Mouse (Mus musculus): ENCODE data around the gene Zfp708.

DNA sequence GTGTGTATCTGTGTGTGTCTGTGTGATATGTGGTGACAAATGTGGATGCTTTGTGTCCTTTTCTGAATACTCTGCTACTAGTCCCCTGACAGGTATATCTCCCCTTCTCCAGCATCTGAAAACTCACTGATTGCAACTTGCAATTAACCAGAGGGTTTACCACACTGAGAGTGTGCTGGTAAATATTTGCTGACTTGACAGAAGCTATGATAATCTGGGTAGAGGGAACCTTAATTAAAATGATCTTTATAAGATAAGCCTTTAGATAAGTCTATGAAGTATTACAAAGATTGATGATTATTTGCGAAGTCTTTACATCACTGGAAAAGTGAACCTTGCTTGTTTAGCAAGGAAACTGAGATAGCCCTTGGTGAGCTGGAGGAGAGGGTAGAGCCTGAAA is 26.7 kb upstream of the Zfp708 start:
- no peak for TF ChIP-seq CTCF (IDR thresholded peaks at IDR 0.05; ENCODE audit: low read depth)
- TF ChIP-seq EP300 (optimal IDR thresholded peaks at IDR 0.05) = no peak

All from stomach, postnatal 0 days (tissue).